In genomic region chr14:26977500-26977899, GRCm38 (mm10) we compare ENCODE assay signal across 21 mouse cellular contexts. TPM values are rescaled to one million over a fixed set of nuclear protein-coding genes. Genes with fewer than 3 reads are reported as not detected.
"Had no signal": no experiment of that assay in that cellular context is flagged by ENCODE, and none has a peak within 500 bp of the region (broad histone marks: within the 10 kb centered on the region; RNA-seq: fewer than 3 reads in every experiment).

No protein-coding gene starts in this region.

- H3K36me3 ChIP-seq: limb, embryonic 12.5 days; liver, embryonic 13.5 days; midbrain, embryonic 10.5 days; neural tube, embryonic 15.5 days had no signal

- ATAC-seq: liver, postnatal 0 days; lung, postnatal 0 days had no signal

- H3K9ac ChIP-seq: limb, embryonic 12.5 days; liver, embryonic 13.5 days; liver, postnatal 0 days; neural tube, embryonic 15.5 days had no signal

- H3K9me3 ChIP-seq: liver, embryonic 13.5 days had no signal

- H3K4me2 ChIP-seq: limb, embryonic 12.5 days; liver, embryonic 13.5 days; neural tube, embryonic 15.5 days had no signal

- H3K27ac ChIP-seq: limb, embryonic 12.5 days; liver, embryonic 13.5 days; neural tube, embryonic 15.5 days had no signal

- H3K27me3 ChIP-seq: limb, embryonic 12.5 days; liver, embryonic 13.5 days; neural tube, embryonic 15.5 days had no signal

- DNase-seq: kidney, postnatal 10 days; liver; liver, embryonic 13.5 days; liver, postnatal 0 days; lung, postnatal 36 days; midbrain, embryonic 14.5 days; right cerebral cortex, adult 18-20 months; right cerebral cortex, postnatal 25 days; thymus, adult 18-20 months had no signal

- H3K4me3 ChIP-seq: limb, embryonic 12.5 days; liver, embryonic 13.5 days; midbrain, embryonic 10.5 days; myocyte; neural tube, embryonic 15.5 days had no signal

RNA-seq across cellular contexts. Expression of gene Hesx1, which starts 16.7 kb away (rescaled TPM):
- total RNA-seq: layer of hippocampus, adult 8-10 months; layer of hippocampus, postnatal 14 days; left cerebral cortex, adult 18-20 months; left cerebral cortex, postnatal 14 days had no signal
- polyA plus RNA-seq: large intestine, adult 2 months; limb, embryonic 12.5 days; lung, postnatal 0 days; midbrain, embryonic 14.5 days; myocyte; neural tube, embryonic 11.5 days; small intestine, adult 2 months had no signal
